ENCODE assay signal across 8 mouse cellular contexts in genomic region chr6:54816388-54817065, GRCm38 (mm10). TPM values are rescaled to one million over a fixed set of nuclear protein-coding genes. Genes with fewer than 3 reads are reported as not detected.
DNase-seq lines count a peak whose midpoint lies in the region; ATAC-seq and TF ChIP-seq lines count a peak whose summit lies in the region.

Gene Znrf2 (plus strand): TSS chr6:54816916.

- peak within 1 kb of the TSS; percentile 62 for H3K4me2 ChIP-seq in hindbrain, postnatal 0 days (ENCODE audit: low read depth, low read length)

- intact Hi-C loops in gastrocnemius, adult 2 months (cut with DNase I) = loop anchor here (2.0 to 5.0 kb wide), 4 partner anchors 62 to 224 kb away; partner anchors contain the start of gene Ggct
- intact Hi-C loops in left cerebral cortex, adult 2 months (cut with DNase I) = loop anchor here (2.0 to 5.0 kb wide), 6 partner anchors 109 to 351 kb away; partner anchors contain the start of genes Gars and Ggct

- under 1% methylated on average over 70 of the region's 88 CpGs for WGBS in hindbrain, postnatal 0 days

- no peaks in the 10 kb centered on the region for H3K27me3 ChIP-seq in hindbrain, postnatal 0 days (ENCODE audit: insufficient read depth, low read length)

- peak; percentile 77 for ATAC-seq in common myeloid progenitor, adult 5-6 weeks (replicated peaks; ENCODE audit: low read depth, poor library complexity, severe bottlenecking)
- ATAC-seq in hindbrain, postnatal 0 days = peak; percentile 99
- peak; percentile 81 for ATAC-seq in megakaryocyte, adult 5-6 weeks (ENCODE audit: poor library complexity, severe bottlenecking)

- peak within 1 kb of the TSS; percentile 94 for H3K4me3 ChIP-seq in gastrocnemius, adult 2 months
- peak within 1 kb of the TSS; percentile 84 for H3K4me3 ChIP-seq in hindbrain, postnatal 0 days (ENCODE audit: low read length)
- H3K4me3 ChIP-seq in left cerebral cortex, adult 2 months = peak within 1 kb of the TSS; percentile 79

- H3K9ac ChIP-seq in hindbrain, postnatal 0 days (replicated peaks; ENCODE audit: low read length) = peak within 1 kb of the TSS; percentile 87

- peak; percentile 61 for TF ChIP-seq CTCF in gastrocnemius, adult 2 months (IDR thresholded peaks at IDR 0.05)
- TF ChIP-seq CTCF in hindbrain, postnatal 0 days (IDR thresholded peaks at IDR 0.05; ENCODE audit: low read depth) = no peak
- peak; percentile 45 for TF ChIP-seq CTCF in left cerebral cortex, adult 2 months (IDR thresholded peaks at IDR 0.05)

- H3K27ac ChIP-seq in gastrocnemius, adult 2 months = peak within 1 kb of the TSS; percentile 96
- peak within 1 kb of the TSS; percentile 97 for H3K27ac ChIP-seq in hindbrain, postnatal 0 days
- H3K27ac ChIP-seq in left cerebral cortex, adult 2 months = peak within 1 kb of the TSS; percentile 56

- H3K36me3 ChIP-seq in hindbrain, postnatal 0 days (ENCODE audit: insufficient read depth, low read length) = no peaks in the 10 kb centered on the region

- H3K9me3 ChIP-seq in hindbrain, postnatal 0 days (ENCODE audit: low read length) = no peaks in the 10 kb centered on the region

- peak; percentile 99 for DNase-seq in ZHBTc4 (ENCODE audit: low read depth, low spot score)
- peak; percentile 97 for DNase-seq in gastrocnemius, adult 2 months
- DNase-seq in hindbrain, postnatal 0 days (ENCODE audit: low spot score) = peak; percentile 98
- DNase-seq in left cerebral cortex, adult 2 months (ENCODE audit: extremely low spot score in 1 of 2, low spot score in 2 of 2) = peak; percentile 92 to 94
- peak; percentile 88 for DNase-seq in right cerebral cortex, adult 2 months (ENCODE audit: low spot score in 2 of 2)
- DNase-seq in urinary bladder, postnatal 14 days (ENCODE audit: low spot score) = peak; percentile 93

- peaks cover 12% of the 10 kb centered on the region; the same call in 1 of the 2 replicates for H3K4me1 ChIP-seq in hindbrain, postnatal 0 days (ENCODE audit: insufficient read depth, low read length)

RNA-seq across cellular contexts. Expression of gene Znrf2, which starts in this region (rescaled TPM):
- 51.6 and 62.5 TPM in 2 replicates for total RNA-seq in common myeloid progenitor, adult 5-6 weeks (2017)
- total RNA-seq in gastrocnemius, adult 2 months (2021) = 10 to 100 TPM; 12.6 to 14.9 TPM
- total RNA-seq in hindbrain, postnatal 0 days (2014; rRNA removed) = 45.9 and 50.0 TPM in 2 replicates
- polyA plus RNA-seq in hindbrain, postnatal 0 days (2015; fragmentation: Nextera tagmentation; extraction: Ambion mirVana) = 5.9 and 7.0 TPM in 2 replicates
- total RNA-seq in left cerebral cortex, adult 2 months (2021) = 10 to 100 TPM; 13.7 to 14.1 TPM
- total RNA-seq in megakaryocyte, adult 5-6 weeks (2015) = 78.0 and 83.0 TPM in 2 replicates
- 76.2 and 77.6 TPM in 2 replicates for total RNA-seq in megakaryocyte, adult 5-6 weeks (2017)

Comparison
In these comparisons a context has a peak if more than half of its experiments do, and no peak if none do; other contexts are left out.
1. Peak in every context shown above with its lines: DNase-seq, ATAC-seq, H3K4me3 ChIP-seq and H3K27ac ChIP-seq.